Mouse (Mus musculus) heart, adult 18-20 months (tissue): ENCODE measurements at regions not wholly inside any gene's neighbourhood (a gene's known extent, or its start where the extent isn't known, plus 50 kb on each side); places are given as distances from the start of the nearest gene placed in this dataset.

ENCODE experiments used
- DNase-seq, 2 experiments: peaks; one replicate each; pipeline ENCODE4 v3.0.0; 2021 to 2022; ENCODE audit warnings: mixed read lengths in 1 of 2

- DNase-seq, result no peak
These were observed 199.1 kb upstream of the Aldoart1 start for GRCm38 (mm10) chr4:73051511-73051910.

GRCm38 (mm10) chr4:73047804-73048203, 195.4 kb upstream of the Aldoart1 start:
- DNase-seq, result no peak

DNA sequence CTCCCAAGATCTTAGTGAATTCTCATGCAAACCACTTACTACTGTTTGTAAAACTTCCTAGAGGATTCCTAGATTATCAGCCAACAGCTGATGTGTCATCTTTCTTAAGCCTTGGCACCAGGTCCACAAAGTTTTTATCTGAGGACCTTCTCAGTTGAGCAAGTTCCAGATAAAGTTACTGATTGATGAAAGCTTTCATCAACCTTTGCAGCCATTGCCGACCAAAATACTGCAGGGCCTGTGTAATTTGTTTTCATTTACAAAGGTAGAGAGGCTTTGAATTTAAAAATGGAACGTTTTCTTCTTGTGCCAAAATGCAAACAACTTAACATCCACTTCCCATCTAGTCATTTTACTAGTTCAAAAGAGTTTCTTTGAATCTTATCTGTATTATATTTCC, 191.9 kb upstream of the Aldoart1 start:
- DNase-seq, result no peak

DNA sequence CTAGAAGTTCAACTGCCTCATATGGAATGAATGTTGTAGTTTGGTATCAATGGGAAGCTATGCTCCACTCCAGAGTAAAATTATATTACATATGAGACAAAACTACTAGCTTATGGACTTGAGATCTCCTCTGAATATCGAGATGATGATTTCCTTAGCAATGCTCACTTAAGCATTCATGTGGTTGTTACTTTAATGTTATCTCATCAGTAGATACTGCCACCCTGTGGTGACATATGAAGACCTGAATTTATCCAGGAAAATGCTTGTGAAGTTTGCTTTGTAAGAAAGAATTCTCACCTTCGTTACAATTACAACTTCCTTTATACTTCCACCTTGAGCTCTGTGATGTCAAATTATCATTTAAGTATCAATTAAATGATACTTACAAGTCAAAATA, 190.2 kb upstream of the Aldoart1 start:
- DNase-seq, result no peak

DNA sequence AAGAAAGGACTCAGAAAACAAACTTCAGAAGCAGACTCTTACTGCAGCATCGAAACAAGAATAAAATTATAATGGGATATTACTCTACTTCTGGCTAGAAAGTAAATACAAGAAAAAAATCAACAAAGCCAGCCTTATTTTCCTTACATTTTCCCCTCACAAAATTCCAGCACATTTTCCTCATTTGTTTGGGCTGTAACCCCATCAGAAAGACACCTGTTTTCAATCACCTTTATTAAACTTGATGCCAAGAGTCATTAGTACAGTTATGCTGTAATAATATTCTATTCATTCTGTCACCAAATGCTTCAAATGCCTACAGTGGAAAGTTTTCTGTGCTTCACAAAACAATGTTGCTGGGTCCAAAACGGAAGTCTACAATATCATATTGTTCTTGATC, 189.1 kb upstream of the Aldoart1 start:
- no peak for DNase-seq

- DNase-seq, result no peak
These were observed 145.3 kb upstream of the Aldoart1 start for GRCm38 (mm10) chr4:72997686-72998085.

DNA sequence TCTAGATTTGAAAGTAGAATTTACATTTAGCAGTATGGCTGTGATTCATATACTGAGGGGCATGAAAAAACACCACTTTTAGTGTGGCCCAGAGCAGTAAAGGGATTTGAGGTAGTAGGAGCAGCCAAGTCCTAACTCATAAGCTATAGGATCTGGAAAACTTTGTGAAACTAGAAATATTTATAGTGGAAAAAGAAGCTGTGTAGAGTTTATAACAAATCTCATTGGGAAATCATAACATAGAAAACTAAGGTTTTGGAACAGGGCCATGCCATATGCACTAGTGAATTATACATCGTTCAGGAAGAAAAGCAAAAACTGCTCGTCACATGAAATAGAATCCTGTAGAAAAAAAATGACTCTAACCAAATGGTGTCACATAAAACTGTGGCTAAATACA, 143.7 kb upstream of the Aldoart1 start:
- no peak for DNase-seq

DNA sequence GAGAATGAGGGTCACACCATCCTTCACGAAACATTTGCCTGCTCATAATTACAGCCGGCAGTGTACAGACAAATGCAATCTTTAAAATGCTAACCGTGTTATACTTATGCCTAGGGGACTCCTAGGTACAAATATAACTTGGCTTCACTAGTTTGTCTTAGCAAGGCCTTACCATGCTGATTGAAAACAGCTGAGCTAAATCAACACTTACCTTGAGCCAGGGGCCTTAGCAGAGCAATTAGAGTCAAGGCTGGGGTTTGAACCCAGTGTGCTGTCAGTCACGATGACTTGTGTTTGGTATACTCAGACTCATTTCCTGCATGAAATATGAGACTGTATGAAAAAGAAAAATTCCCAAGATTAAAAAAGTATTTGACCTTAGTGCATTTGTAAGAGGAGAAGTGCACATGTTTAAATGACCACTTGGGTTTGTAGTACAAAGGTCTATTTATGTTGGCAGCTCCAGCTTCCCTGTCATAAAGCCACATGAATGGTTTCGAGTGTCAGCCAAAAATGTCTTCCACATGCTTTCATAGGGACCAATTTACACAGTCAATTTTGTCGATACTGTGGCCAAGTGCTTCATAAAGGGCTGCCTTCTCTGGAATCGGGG, 94.0 kb upstream of the Aldoart1 start:
- peak; percentile 2 for DNase-seq

GRCm38 (mm10) chr4:72923396-72923795, 71.0 kb upstream of the Aldoart1 start:
- no peak for DNase-seq

- no peak for DNase-seq
These were observed 62.6 kb upstream of the Aldoart1 start for GRCm38 (mm10) chr4:72914991-72915390.
